Mouse (Mus musculus) heart, adult 11 months (tissue): ENCODE results near the gene Tmprss2.
"Not testable (repeated sequence)": the region's sequence is repeated elsewhere in the genome, so short reads cannot be mapped to it uniquely, and the experiment has no call there.

Source experiments
- DNase-seq: peaks from one replicate; pipeline ENCODE4 v3.0.0; 2022

Tmprss2 gene

DNA sequence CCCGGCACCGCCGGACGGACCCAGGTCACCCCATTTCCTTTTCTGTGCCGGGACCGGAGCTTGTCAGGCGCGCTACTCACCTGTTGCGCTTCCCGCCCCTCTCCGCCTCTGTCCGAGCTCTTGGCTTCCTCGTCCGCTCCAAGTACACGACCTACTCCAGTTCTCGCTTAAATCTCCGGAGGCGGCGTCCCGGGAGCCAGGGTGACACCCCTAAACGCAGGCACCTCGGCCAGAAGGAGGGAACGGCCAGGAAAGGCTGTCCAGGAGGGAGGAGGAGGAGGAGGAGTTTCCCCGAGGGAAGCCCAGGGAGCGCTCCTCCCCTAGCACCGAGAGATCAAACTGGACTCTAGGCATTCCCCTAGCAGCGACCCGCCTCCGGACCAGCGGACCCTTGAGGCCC lies at the start of gene Tmprss2:
Gene Tmprss2 (minus strand): TSS at position 257 of the 400 bp plus-strand sequence.
- DNase-seq = peak; percentile 90

DNA sequence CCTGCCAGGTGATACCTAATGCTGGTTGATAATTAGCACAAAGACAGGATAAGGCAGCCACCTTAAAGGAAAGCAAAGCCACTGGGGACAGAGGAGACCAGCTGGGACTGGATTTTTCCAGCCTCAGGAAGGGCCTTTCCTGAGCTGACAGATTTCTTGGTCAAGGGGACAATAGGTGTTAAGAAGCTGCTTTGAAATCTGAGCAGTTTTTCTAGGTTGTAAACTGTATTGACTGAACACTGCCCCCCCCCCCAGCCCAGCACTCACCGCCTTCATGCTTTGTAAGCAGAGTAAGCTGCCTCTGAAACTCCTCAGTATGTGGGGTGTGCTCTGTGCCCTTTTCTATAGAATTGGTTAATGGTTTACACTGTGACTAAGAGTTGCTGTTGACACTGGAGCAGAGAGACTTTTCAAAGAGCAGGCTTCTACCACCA lies 48.2 kb upstream of the Tmprss2 start:
- DNase-seq = no peak

DNA sequence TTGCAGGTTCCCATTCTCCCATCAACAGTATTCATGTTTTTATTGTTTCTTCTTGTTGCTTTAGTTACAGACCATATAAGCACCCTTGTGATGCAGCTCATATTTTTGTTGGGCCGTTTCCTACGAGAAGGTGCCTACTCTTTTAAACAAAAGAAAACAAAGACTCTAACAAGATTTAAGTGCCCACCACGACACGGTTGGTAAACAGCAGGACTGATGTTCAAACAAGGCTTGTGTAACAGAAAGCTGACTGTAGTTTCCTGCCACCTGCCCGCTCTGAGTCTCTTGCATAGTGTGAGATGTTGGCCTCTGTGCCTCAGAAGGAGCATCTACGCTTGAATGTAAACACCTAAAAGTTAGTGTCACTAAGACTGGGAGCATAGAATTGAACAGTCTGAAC lies 47.5 kb upstream of the Tmprss2 start:
- no peak for DNase-seq

DNA sequence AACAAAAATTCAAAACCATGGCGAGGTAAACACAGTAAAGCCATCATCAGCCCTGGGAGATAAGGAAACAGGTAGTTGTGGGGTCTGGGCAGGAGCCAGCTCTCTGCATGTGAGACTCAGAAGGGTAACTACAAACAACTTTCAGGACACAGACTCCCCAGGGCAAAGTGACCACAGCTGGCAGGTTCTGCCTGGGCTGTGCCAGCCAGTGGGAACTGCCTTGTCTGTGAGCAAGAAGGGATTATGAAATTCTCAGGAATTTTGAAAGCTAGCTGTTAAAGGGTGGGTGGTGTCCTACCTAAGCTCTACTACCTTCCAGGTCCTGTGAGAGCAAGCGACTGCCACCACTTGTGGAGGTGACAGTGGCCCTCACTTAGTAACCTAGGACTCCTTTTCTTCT lies 44.8 kb upstream of the Tmprss2 start:
- no peak for DNase-seq

DNA sequence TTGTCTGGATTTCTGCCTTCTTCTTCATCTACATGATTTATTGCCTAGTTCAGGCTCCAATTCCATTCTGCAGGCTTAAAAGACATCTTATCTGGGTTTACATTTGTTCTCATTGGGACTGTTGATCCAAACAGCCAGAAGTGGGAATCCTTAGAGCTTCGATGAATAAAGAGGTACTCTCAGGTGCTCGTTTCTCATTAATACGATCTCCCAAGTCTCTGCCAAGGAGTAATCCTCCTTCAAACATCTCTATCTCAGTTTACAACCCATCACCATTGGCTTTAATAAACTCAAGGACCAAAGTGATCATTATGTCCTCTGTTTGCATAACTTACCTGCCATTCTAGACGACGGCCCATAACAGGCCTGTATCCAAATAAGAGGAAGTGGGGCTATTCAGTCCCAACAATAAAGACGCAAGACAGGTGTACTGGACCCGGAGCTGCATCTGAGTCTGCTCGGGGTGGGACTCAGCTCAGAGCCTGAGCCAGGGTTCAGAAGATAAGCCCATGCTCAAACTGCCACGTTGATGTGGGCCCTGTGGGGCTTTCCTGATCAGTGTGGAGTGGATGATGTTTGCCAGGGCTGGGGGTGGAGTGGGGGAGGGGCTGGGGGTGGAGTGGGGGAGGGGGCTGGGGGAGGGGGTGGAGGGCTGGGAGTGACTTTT lies 38.7 kb upstream of the Tmprss2 start:
- peak; percentile 58 for DNase-seq

DNA sequence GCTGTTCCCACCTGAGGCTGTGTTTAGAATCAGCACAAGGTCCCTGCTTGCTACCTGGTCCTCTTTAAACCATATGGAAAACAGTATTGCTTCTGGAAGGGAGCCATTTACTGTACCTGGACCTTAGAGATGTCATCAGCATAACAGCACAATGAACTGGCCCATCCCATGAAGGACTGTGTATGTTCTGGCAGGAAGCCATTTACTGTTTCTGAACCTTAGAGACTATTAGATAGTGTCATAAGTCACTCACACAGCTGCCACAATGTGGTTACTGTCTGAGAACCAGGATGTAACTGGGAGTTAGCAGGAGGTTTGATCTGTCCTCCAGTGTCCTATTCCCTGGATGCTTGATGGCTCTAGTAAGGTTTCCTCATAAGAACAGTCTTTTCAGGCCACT lies 33.7 kb upstream of the Tmprss2 start:
- no peak for DNase-seq

DNA sequence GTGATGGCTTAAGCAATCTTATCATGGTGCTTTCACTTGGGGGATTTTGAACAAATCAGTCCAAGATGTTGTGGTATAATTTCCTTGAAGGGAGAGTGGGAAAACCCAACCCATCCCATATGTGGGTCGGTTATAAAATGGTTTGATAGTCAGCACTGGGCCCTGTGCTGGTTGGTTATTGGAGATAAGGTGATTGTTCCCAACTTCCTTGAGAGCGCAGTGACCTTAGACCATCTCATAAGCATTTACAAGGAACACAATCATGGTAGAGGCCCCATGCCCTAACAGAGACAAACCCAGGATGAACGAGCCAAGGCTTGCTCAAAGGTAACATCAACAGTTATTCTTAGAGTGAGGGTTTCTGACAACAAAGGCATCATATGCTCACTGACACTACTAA lies 28.6 kb upstream of the Tmprss2 start:
- peak; percentile 22 for DNase-seq

DNA sequence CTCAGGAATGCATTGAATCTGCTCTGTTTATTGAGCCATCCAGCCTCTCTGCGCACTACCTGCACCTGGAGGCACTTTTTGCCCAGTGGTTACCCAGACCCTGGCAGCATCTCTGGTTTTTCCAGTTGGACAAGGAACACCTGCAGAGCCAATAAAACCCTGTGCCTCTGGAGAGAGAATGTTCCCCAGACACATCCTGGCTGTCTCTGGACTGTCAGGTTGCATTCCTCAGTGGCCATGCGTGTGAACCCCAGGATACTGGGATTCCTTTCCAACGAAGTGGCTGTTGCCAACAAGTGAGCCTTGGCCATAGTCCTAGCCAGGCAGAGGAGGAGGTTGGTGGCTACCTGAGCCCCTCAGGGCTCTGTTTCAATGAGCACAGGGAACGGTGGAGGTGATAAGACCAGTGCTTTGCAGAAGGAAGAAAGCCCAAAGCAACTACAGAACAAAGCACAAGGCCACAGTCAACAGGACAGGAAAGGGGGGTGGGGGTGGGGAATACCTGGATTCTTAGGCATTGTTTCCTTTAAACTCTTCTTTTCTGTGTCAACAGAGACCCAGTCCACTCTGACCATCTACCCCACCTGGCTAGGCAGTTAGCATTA lies 22.0 kb upstream of the Tmprss2 start:
- peak; percentile 81 for DNase-seq

DNA sequence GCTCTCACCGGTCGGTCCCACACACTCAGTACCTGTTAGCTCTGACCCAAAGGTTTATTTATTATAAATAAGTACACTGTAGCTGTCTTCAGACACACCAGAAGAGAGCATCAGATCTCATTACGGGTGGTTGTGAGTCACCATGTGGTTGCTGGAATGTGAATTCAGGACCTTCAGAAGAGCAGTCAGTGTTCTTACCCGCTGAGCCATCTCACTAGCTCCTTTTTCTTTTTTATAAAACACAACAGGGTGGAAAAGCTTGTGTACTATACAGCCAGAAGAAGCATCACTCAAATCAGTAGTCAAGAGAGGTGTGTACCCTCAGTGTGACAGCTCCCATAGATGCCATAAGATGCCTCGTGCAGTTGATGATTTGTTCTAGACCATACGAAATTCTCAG lies 12.2 kb upstream of the Tmprss2 start:
- DNase-seq = no peak

DNA sequence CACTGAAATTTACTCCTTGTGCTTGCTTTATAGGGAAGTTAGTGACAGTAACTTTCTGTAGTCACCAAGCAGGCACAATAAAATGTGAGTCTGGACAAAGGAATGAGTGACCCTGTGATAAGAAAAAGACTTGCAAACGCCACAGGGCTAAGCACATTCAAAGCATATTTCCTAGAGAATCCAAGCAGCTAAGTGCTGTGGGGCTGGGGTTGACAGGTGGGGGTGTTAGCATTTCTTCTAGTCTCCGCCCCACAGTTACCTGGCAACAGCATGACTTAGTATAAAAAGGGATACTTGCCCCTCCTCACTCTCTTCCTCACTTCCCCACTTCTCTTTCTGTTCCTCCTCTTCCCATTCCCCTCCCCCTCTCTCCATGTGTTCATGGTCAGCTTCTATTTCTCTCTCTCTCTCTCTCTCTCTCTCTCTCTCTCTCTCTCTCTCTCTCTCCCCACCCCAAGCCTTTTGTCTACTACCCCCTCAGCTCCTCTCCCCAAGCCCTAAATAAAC lies 11.4 kb upstream of the Tmprss2 start:
- DNase-seq = no peak

DNA sequence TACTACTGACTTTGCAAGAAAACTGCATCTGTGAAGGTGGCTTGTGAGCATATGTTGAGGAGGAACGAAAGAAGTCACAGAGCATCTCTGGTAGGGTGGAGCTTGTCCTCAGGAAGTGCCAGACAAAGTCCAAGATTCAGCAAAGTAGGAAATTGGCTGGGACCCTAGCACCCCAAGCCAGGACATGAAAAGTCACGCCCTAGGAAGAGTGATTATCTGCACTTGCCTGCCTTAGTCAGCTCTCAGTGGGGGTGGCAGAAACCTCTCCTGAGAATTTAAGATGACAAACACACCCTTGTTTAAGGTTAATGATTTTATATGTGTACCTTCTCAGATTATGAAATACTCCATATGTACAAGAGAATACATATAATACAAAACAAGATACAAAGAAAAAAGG lies 7.3 kb upstream of the Tmprss2 start:
- no peak for DNase-seq

DNA sequence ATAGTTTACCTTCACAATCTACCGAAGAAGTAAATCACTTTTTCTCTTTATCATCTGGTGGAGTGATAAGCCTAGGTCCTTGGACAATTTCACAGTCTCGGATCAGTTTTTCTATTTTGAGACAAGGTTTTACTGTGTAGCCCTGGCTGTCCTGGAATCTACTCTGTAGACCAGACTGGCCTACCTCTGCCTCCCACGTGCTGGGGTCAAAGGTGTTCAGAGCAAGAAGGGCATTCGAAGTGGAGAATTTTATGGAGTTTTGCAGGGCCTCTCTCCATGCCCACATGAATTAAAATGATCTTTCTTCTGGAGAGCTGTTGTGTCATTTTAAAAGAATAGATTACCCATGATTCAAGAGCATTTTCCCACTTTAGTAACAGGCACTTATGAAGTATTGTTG lies 1.0 kb upstream of the Tmprss2 start:
- no peak for DNase-seq

DNA sequence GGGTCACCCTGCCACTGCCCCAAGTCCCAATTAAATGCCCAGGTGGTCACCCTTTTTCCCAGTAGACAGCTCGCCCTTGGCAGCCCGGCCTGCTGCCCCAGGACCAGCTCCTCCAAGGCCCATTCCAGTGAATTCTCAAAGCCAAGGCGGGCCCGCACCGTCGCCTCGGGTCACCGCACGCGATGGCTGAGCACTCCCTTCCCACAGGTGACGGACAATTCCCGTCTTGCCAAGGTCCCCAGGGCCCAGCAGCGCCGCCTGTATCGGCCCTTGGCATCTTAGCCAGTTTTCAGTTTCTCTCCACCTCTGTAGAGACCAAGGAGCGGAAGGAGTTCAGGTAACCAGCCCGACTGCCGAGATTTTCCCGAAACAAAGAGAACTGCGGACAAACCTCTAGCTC lies 749 bp downstream of the Tmprss2 start:
- no peak for DNase-seq

DNA sequence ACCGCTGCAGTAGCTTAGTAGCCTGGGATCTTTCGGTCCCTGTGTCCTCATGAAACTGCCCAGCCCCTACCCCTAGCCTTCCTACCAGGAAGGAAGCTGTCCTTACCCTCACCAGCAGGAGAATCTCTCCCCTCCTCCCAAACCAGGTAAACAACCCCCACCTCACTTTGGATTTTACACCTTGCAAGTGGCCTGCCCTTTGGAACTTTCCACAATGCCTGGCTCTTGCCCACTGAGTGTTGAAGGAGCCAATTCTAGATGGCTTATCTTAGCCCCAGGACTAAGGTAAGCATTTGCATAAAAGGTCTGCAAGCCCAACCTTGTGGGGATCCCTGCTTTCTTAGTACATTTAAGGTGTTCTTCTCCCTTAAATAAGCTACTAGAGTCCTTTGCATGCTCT lies 1.3 kb downstream of the Tmprss2 start:
- no peak for DNase-seq

DNA sequence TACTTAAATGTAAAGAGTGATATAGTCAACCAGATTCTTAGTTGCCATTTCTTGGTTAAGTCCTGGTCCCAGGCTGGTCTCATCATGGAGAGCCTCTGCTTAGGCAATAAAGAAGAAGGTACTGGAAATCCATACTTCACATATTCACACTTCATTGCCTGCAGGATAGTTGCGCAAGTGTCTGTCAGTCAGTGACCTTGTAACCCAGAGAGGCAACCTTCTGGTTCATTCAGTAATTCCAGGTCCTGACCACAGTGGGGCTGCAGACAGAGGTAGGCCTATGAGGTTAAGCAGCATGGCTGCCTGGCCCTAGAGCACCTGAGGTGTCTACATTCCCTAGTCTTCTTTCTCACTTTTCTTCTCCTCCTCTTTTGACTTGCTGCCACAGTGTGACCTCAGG lies 3.0 kb downstream of the Tmprss2 start:
- DNase-seq = no peak

DNA sequence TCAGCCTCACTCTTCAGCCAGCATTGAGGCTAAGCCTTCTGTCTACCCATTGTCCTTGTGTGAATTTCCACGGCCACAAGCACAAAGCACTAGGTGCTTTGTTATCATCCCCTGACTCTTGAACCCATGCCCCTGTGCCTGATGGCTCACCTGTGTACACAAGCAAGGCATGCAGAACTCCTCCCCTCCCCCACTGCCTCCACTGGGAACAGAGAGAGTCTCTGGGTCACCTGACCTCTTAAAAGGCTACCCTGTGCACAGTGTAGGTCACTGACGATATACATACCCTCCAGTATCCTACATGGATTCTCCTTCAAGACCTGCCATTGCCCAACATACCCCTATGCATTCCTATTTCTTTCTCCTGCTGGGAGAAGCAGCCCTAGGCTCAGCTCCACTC lies 4.2 kb downstream of the Tmprss2 start:
- DNase-seq = no peak

DNA sequence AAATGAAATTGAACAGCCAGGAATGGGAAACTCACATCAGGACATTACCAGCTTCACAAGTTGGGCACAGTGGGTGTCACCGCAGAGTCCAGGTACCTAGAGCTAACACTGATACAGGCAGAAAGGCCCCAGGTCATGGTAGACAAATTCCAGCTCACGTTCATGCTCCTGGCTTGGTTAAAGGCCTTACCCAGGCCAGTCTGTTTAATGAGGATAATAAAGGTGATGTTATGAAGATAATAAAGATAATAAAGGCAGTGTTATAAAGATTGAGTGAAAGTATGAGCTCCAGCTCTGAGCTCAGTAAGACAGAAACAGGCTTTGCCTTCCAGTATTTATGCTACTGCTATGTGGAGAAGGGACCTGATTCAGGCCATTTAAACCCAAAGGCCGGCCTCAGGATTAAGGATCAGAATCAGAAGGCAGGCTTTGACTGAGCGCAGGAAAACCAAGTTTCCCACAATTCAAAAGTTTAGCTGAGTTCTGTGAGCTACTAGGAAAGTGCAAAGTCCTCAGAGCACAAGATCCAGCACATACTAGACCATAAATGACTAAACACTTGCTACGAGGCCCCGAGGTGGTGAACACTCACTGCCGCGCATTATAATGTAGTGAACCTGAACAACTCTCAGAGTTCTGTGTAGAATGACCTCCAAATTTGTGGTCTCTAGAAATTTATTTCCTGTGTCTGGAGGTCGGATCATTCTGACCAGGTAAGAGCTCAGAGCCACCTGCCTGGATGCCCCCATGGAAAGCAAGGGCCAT lies 4.9 kb downstream of the Tmprss2 start:
- no peak for DNase-seq

DNA sequence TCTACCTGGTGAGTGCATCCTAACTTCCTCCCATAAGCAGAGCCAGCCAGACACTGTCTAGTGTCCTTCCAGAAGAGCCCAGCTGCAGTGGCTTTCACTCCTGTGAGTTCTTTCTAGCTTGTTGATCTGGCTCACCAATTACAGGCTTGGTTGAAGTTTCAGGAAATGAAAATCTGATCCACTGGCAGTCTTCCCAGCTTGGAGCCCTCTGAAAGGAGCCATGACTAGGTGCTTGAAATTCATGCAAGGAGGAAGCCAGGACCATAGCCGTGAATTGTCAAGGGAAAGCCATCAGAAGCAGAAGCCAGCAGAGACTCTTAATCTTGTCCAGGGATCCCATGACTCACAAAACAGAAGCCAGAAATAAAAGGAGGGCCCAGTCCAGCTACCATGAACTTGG lies 8.7 kb downstream of the Tmprss2 start:
- no peak for DNase-seq

DNA sequence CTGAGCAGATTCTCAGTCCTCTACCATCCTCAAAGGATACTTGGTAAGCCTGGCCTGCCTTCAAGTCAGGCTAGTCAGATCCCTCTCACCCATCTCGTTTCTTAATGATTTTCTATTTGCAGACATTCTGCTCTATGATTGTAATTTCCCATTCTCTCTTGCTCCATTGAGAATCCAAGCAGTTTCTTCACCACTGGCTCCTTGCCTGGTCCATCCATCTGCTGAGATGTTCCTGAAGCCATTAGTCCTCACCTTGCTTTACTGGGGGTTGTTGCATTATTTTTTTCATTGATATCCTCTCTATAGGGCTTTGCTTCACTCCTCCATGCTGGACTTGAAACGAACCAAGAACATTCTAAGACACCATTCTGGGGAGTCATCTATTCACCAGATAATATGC lies 10.4 kb downstream of the Tmprss2 start:
- no peak for DNase-seq

DNA sequence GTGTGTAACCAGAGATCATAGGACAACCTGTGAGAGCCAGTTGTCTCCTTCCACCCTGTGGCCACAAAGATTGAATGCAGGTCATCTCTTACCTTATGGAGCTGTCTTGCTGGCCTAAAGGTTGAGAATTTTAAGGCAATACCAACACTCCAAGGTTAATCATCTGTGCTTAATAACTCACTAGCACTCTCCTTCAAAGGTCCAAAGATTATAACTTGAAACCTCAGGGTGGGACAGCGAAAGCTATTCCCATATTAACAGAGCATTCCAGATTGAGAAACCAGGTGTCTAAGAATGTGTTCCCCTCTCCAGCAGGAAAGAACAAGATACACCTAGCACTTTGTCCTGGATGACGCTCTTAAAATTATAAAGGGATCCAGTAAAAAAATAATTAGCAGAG lies 12.9 kb downstream of the Tmprss2 start:
- DNase-seq = no peak

DNA sequence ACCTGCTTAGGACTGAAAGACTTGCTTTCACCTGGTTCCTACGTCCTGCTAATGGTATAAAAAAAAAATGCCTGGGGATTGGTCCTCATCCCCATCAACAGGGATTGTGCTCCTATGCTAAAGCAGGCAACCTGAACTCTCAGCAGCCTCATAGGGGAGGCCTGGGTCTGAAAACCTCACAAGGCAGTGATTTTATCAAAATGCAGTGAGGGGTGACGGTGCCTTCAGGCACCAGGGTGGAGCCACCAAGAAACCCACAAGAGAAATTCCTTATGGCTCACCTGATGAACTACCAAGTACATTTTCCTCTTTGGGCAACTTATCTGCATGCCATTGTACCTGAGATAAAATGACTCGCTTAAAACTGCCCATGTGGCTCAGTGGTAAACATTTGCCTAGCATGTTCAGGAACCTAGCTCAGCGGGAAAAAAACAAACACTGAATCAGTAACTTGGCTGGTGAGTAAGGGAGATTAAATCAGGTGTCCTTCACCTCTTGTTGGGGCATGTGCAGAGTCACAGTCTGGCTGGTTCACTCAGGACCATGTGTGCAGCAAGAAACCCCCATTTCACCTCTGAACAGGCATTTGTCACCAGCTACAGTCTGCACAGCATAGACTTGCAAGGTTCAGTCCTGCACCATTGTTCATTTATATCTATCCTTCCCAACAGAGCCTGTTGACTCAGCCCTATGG lies 17.0 kb downstream of the Tmprss2 start:
- DNase-seq = no peak

DNA sequence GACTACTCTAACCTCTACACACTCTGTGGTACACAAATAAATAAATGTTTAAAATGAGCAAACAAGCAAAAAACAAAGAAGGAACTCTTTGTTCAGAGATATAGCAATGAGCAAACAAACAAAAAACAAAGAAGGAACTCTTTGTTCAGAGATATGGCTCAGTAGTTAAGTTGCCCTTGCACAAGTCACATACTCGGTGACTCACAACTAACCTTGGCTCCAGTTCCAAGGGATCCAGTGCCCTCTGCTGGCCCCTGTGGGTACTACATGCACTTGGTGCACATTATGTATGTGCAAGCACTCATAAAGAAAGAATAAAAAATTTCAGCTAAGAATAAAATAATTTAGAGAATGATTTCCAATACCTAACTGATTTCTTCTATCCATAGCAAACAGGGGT lies 17.9 kb downstream of the Tmprss2 start:
- no peak for DNase-seq

DNA sequence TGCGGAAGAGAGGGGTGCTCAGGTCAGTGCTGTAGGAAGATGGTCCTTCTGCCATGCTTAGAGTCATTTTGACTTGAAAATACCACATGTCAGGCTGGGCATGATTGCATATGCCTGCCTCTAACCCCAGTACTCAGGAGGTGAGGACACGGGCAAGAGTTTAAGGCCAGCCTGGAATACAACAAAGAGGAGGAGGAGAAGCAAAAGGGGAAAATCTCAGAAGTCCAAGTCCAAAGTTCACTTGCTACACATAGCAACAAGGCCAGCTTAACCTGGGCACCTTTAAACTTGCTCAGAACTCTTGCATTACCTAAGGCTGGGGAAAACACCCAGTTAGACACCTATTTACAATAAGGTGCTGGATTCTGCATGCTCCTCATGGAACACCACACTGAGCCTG lies 19.5 kb downstream of the Tmprss2 start:
- no peak for DNase-seq

DNA sequence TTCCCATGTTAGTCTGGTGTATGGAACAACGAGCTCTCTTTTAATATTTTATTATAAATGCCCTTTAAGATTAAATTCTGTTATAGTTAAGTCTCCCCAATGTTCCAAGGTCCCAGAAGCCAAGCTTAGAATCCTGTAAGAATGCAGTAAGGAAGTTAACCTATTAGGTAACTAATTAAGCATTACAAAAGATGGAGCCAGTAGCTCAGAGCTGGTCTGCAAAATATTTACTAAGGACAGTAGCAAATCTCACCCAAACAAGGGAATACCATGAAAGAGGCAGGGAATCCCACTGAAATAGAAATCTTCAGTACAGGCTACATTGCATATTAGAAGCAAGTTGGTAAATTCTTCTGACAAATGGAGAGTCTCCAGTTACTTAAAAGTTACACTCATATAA lies 28.1 kb downstream of the Tmprss2 start:
- DNase-seq = not testable (repeated sequence)
